Mouse (Mus musculus) lung, adult 2 months (tissue): ENCODE measurements around the gene Gm10160.

Source experiments
- CTCF ChIP-seq: fragments of 200-500 bp; IDR thresholded peaks from 2 replicates; pipeline ENCODE4 v1.5.1; 2011; ENCODE audit warnings: mild to moderate bottlenecking, low read length, control low read depth; ENCODE audit not compliant: insufficient read depth
- POLR2A ChIP-seq: fragments of 200-500 bp; IDR thresholded peaks from 2 replicates; pipeline ENCODE4 v1.6.1; 2011; ENCODE audit warnings: low read depth, mild to moderate bottlenecking, control low read depth, low read length, borderline replicate concordance; ENCODE audit errors: extremely low read depth

- TF ChIP-seq CTCF (no peak), POLR2A (no peak)
These were observed 13.5 kb downstream of the Gm10160 start for GRCm38 (mm10) chr7:81842141-81842540.
